Mouse (Mus musculus) MEL (cell line): ENCODE measurements around the gene Tcl1b1. TPM values are rescaled to one million over a fixed set of nuclear protein-coding genes. Genes with fewer than 3 reads are reported as not detected.

ENCODE experiments used
- DNase-seq: peaks from one replicate; pipeline ENCODE4 v3.0.0; 2011; ENCODE audit warnings: low read depth, low spot score
- H3K27ac ChIP-seq: 2 replicates; pipeline ENCODE4 v1.5.1; 2012; ENCODE audit warnings: low read depth, mild to moderate bottlenecking, control low read depth, low read length, moderate library complexity; ENCODE audit not compliant: control insufficient read depth
- H3K27me3 ChIP-seq, 2 experiments: fragments of 150-350 bp in 1 of 2; sonication (generic) in 1 of 2; 2 replicates each; pipeline ENCODE4 v1.6.1; 2012; ENCODE audit warnings: low read length in 2 of 2, mild to moderate bottlenecking in 2 of 2, improper control_type of control experiment in 1 of 2, moderate library complexity in 1 of 2; ENCODE audit not compliant: insufficient read depth in 2 of 2, control insufficient read depth in 1 of 2
- H3K36me3 ChIP-seq, 2 experiments: 2 replicates each; pipeline ENCODE4 v1.6.1; 2012 to 2014; ENCODE audit warnings: low read length in 2 of 2, improper control_type of control experiment in 1 of 2, inconsistent platforms in 1 of 2, mild to moderate bottlenecking in 1 of 2; ENCODE audit not compliant: insufficient read depth in 2 of 2, control insufficient read depth in 1 of 2
- H3K4me1 ChIP-seq, 2 experiments: fragments of 150-350 bp in 1 of 2; sonication (generic) in 1 of 2; 2 replicates each; pipeline ENCODE4 v1.6.1; 2012; ENCODE audit warnings: low read length in 2 of 2, improper control_type of control experiment in 1 of 2, mild to moderate bottlenecking in 1 of 2; ENCODE audit not compliant: insufficient read depth in 2 of 2, control insufficient read depth in 1 of 2
- H3K4me3 ChIP-seq, 2 experiments: fragments of 150-350 bp in 1 of 2; sonication (generic) in 1 of 2; 2 replicates each; pipeline ENCODE4 v1.5.1; 2012; ENCODE audit warnings: low read depth in 2 of 2, low read length in 2 of 2, mild to moderate bottlenecking in 2 of 2, moderate library complexity in 2 of 2, control low read depth in 1 of 2, improper control_type of control experiment in 1 of 2; ENCODE audit not compliant: control insufficient read depth in 1 of 2, insufficient read depth in 1 of 2
- H3K79me2 ChIP-seq: 2 replicates; pipeline ENCODE4 v1.6.1; 2012; ENCODE audit warnings: mild to moderate bottlenecking, low read length, moderate library complexity; ENCODE audit not compliant: control insufficient read depth, poor library complexity, insufficient read depth
- H3K9ac ChIP-seq: 2 replicates; pipeline ENCODE4 v1.6.1; 2012; ENCODE audit warnings: low read depth, mild to moderate bottlenecking, control low read depth, low read length, moderate library complexity; ENCODE audit not compliant: control insufficient read depth, poor library complexity, severe bottlenecking
- H3K9me3 ChIP-seq: fragments of 150-350 bp; sonication (generic); replicated peaks from 2 replicates; pipeline ENCODE4 v1.6.1; 2012; ENCODE audit warnings: mild to moderate bottlenecking, low read length, improper control_type of control experiment, moderate library complexity; ENCODE audit not compliant: insufficient read depth
- BHLHE40 ChIP-seq: IDR thresholded peaks from 2 replicates; pipeline ENCODE4 v1.6.1; 2012; ENCODE audit warnings: low read depth, mild to moderate bottlenecking, inconsistent platforms, low read length, improper control_type of control experiment, borderline replicate concordance
- CHD2 ChIP-seq: IDR thresholded peaks from 2 replicates; pipeline ENCODE4 v1.6.1; 2011; ENCODE audit warnings: low read length, improper control_type of control experiment
- CTCF ChIP-seq, 3 experiments: IDR thresholded peaks in 2 of 3; conservative IDR thresholded peaks in 1 of 3; 2 replicates each; pipeline ENCODE4 v1.5.1; 2011 to 2012; ENCODE audit warnings: low read length in 3 of 3, low read depth in 2 of 3, mild to moderate bottlenecking in 2 of 3, improper control_type of control experiment in 1 of 3, inconsistent platforms in 1 of 3, mixed read lengths in 1 of 3, moderate library complexity in 1 of 3; ENCODE audit not compliant: control insufficient read depth in 1 of 3, insufficient read depth in 1 of 3, poor library complexity in 1 of 3, severe bottlenecking in 1 of 3
- E2F4 ChIP-seq: IDR thresholded peaks from 2 replicates; pipeline ENCODE4 v1.6.1; 2011; ENCODE audit warnings: low read depth, low read length, improper control_type of control experiment, borderline replicate concordance
- ELF1 ChIP-seq: IDR thresholded peaks from 2 replicates; pipeline ENCODE4 v1.6.1; 2014; ENCODE audit warnings: low read depth, mild to moderate bottlenecking, inconsistent platforms, low read length, improper control_type of control experiment, moderate library complexity
- GABPA ChIP-seq: IDR thresholded peaks from 2 replicates; pipeline ENCODE4 v1.6.1; 2012; ENCODE audit warnings: low read depth, mild to moderate bottlenecking, inconsistent platforms, low read length, improper control_type of control experiment, moderate library complexity
- GATA1 ChIP-seq: IDR thresholded peaks from 2 replicates; pipeline ENCODE4 v1.6.1; 2011; ENCODE audit warnings: low read depth, low read length, improper control_type of control experiment
- HCFC1 ChIP-seq: IDR thresholded peaks from 2 replicates; pipeline ENCODE4 v1.6.1; 2012; ENCODE audit warnings: low read depth, mild to moderate bottlenecking, inconsistent platforms, low read length, improper control_type of control experiment, moderate library complexity
- KAT2A ChIP-seq: conservative IDR thresholded peaks from 2 replicates; pipeline ENCODE4 v1.6.1; 2012; ENCODE audit warnings: low read depth, low read length, improper control_type of control experiment, inconsistent platforms
- MAX ChIP-seq: IDR thresholded peaks from 2 replicates; pipeline ENCODE4 v1.6.1; 2011; ENCODE audit warnings: low read length, improper control_type of control experiment
- MAZ ChIP-seq: IDR thresholded peaks from 2 replicates; pipeline ENCODE4 v1.6.1; 2012; ENCODE audit warnings: low read depth, mild to moderate bottlenecking, inconsistent platforms, low read length, improper control_type of control experiment
- MXI1 ChIP-seq: IDR thresholded peaks from 2 replicates; pipeline ENCODE4 v1.6.1; 2011; ENCODE audit warnings: mild to moderate bottlenecking, low read depth, low read length, improper control_type of control experiment
- NELFE ChIP-seq: IDR thresholded peaks from 2 replicates; pipeline ENCODE4 v1.6.1; 2011; ENCODE audit warnings: low read depth, low read length, improper control_type of control experiment
- POLR2AphosphoS2 ChIP-seq: IDR thresholded peaks from 2 replicates; pipeline ENCODE4 v1.6.1; 2011; ENCODE audit warnings: low read length, improper control_type of control experiment
- POLR2AphosphoS5 ChIP-seq: IDR thresholded peaks from 2 replicates; pipeline ENCODE4 v1.6.1; 2012; ENCODE audit warnings: low read depth, borderline replicate concordance, mild to moderate bottlenecking, inconsistent platforms, low read length, moderate library complexity, mixed read lengths
- RAD21 ChIP-seq: IDR thresholded peaks from 2 replicates; pipeline ENCODE4 v1.6.1; 2011; ENCODE audit warnings: mild to moderate bottlenecking, low read depth, low read length, improper control_type of control experiment
- RCOR1 ChIP-seq: IDR thresholded peaks from 2 replicates; pipeline ENCODE4 v1.6.1; 2012; ENCODE audit warnings: low read depth, mild to moderate bottlenecking, inconsistent platforms, low read length, improper control_type of control experiment
- SIN3A ChIP-seq: IDR thresholded peaks from 2 replicates; pipeline ENCODE4 v1.6.1; 2012; ENCODE audit warnings: low read length, improper control_type of control experiment, inconsistent platforms
- SMC3 ChIP-seq: IDR thresholded peaks from 2 replicates; pipeline ENCODE4 v1.6.1; 2011; ENCODE audit warnings: low read depth, low read length, improper control_type of control experiment
- TAL1 ChIP-seq: IDR thresholded peaks from 2 replicates; pipeline ENCODE4 v1.6.1; 2012; ENCODE audit warnings: mild to moderate bottlenecking, inconsistent platforms, low read length, moderate library complexity, mixed read lengths
- UBTF ChIP-seq: IDR thresholded peaks from 2 replicates; pipeline ENCODE4 v1.6.1; 2012; ENCODE audit warnings: low read depth, mild to moderate bottlenecking, inconsistent platforms, low read length, improper control_type of control experiment, moderate library complexity, borderline replicate concordance; ENCODE audit not compliant: insufficient read depth
- USF1 ChIP-seq: IDR thresholded peaks from 2 replicates; pipeline ENCODE4 v1.6.1; 2014; ENCODE audit warnings: low read depth, mild to moderate bottlenecking, inconsistent platforms, low read length, improper control_type of control experiment, moderate library complexity
- ZC3H11A ChIP-seq: IDR thresholded peaks from 2 replicates; pipeline ENCODE4 v1.6.1; 2012; ENCODE audit warnings: low read depth, mild to moderate bottlenecking, inconsistent platforms, low read length, improper control_type of control experiment
- ZMIZ1 ChIP-seq: IDR thresholded peaks from 2 replicates; pipeline ENCODE4 v1.6.1; 2012; ENCODE audit warnings: low read depth, mild to moderate bottlenecking, inconsistent platforms, low read length, improper control_type of control experiment, moderate library complexity
- ZNF384 ChIP-seq: IDR thresholded peaks from 2 replicates; pipeline ENCODE4 v1.6.1; 2012; ENCODE audit warnings: low read depth, mild to moderate bottlenecking, inconsistent platforms, low read length, improper control_type of control experiment
- polyA plus RNA-seq, 2 experiments: library from polyadenylated mRNA; stranded (reverse) in 1 of 2; unstranded in 1 of 2; fragments of >175 nt in 1 of 2; fragments of >200 nt in 1 of 2; gene quantifications; 2 replicates each; pipeline versions ENCODE4 v1.2.1 to v1.2.4; 2012; ENCODE audit warnings: low replicate concordance in 2 of 2, low read depth in 1 of 2; ENCODE audit not compliant: insufficient read length in 2 of 2, insufficient read depth in 1 of 2, missing spikeins in 1 of 2
- total RNA-seq: library from RNA; depleted of rRNA; stranded (reverse); fragments of 300-350 nt; gene quantifications from 2 replicates; pipeline ENCODE4 v1.2.3, GENCODE M21; 2012; rRNA removed

Gene Tcl1b1
- total RNA-seq: not detected in 2 replicates
- not detected for polyA plus RNA-seq

- H3K4me3 ChIP-seq: no peak within 1 kb of the TSS
- no peak for TF ChIP-seq ZMIZ1
- TF ChIP-seq GABPA: no peak
- TF ChIP-seq GATA1: no peak
- TF ChIP-seq MAZ: no peak
- no peak for TF ChIP-seq RAD21
- no peak for TF ChIP-seq RCOR1
- TF ChIP-seq ELF1: no peak
- no peak for TF ChIP-seq SIN3A
- TF ChIP-seq MXI1: no peak
- no peak within 1 kb of the TSS for H3K9ac ChIP-seq
- no peaks in the 10 kb centered on the region for H3K79me2 ChIP-seq
- no peaks in the 10 kb centered on the region for H3K9me3 ChIP-seq
- H3K4me1 ChIP-seq: no peaks in the 10 kb centered on the region
- DNase-seq: no peak
- no peaks in the 10 kb centered on the region for H3K27me3 ChIP-seq
- H3K27ac ChIP-seq: no peak within 1 kb of the TSS
- no peaks in the 10 kb centered on the region for H3K36me3 ChIP-seq
Observed at GRCm38 (mm10) chr12:105159390-105159789, at the start of gene Tcl1b1. TSS of gene Tcl1b1 (plus strand) at chr12:105159690.

- Histone ChIP-seq H3K79me2 (no peaks in the 10 kb centered on the region), H3K27ac (no peak overlapping the region), H3K4me3 (no peak overlapping the region), H3K9me3 (no peaks in the 10 kb centered on the region), H3K4me1 (no peaks in the 10 kb centered on the region), H3K27me3 (no peaks in the 10 kb centered on the region), H3K9ac (no peak overlapping the region), H3K36me3 (no peaks in the 10 kb centered on the region)
- TF ChIP-seq ELF1 (no peak), ZNF384 (no peak), TAL1 (no peak), USF1 (no peak), ZMIZ1 (no peak), ZC3H11A (no peak), BHLHE40 (no peak), E2F4 (no peak), KAT2A (no peak), UBTF (no peak), CTCF (IDR thresholded peaks at IDR 0.05 in 2 of 3, conservative IDR thresholded peaks at IDR 0.05 in 1 of 3; ENCODE audit: control insufficient read depth in 1 of 3, insufficient read depth in 1 of 3, low read depth in 2 of 3, low read length in 3 of 3, poor library complexity in 1 of 3, severe bottlenecking in 1 of 3) (no peak), CHD2 (no peak), MAX (no peak), RCOR1 (no peak), POLR2AphosphoS2 (no peak), POLR2AphosphoS5 (no peak), SMC3 (no peak), HCFC1 (no peak), NELFE (no peak)
- no peak for DNase-seq
Observed at GRCm38 (mm10) chr12:105109812-105110211, 49.7 kb upstream of the Tcl1b1 start.
